Mouse (Mus musculus) hindbrain, embryonic 15.5 days (tissue): ENCODE data around the gene Tmem221. TPM values are rescaled to one million over a fixed set of nuclear protein-coding genes. Genes with fewer than 3 reads are reported as not detected.
A peak's percentile ranks its signal among the peaks of the same experiment; 100 is the strongest.

Experiments used
- ATAC-seq: fragments of 200-750 bp; cut with Nextera tagmentation; 2 replicates; pipeline ENCODE4 v1.8.0; 2017; ENCODE audit warnings: low read depth, moderate number of reproducible peaks, moderate TSS enrichment; ENCODE audit not compliant: low FRiP score
- H3K27ac ChIP-seq: fragments of 300-500 bp; sonication (generic); replicated peaks from 2 replicates; pipeline ENCODE4 v1.5.1; 2015; ENCODE audit warnings: mild to moderate bottlenecking, inconsistent platforms
- H3K27me3 ChIP-seq: fragments of 300-500 bp; sonication (generic); 2 replicates; pipeline ENCODE4 v1.6.1; 2015; ENCODE audit warnings: control low read depth, inconsistent platforms
- H3K36me3 ChIP-seq: fragments of 300-500 bp; sonication (generic); 2 replicates; pipeline ENCODE4 v1.6.1; 2015; ENCODE audit warnings: control low read depth, inconsistent platforms
- H3K4me1 ChIP-seq: fragments of 300-500 bp; sonication (generic); replicated peaks from 2 replicates; pipeline ENCODE4 v1.6.1; 2015; ENCODE audit warnings: control low read depth, inconsistent platforms
- H3K4me2 ChIP-seq: fragments of 300-500 bp; sonication (generic); 2 replicates; pipeline ENCODE4 v1.6.1; 2015; ENCODE audit warnings: moderate library complexity, mild to moderate bottlenecking, inconsistent platforms
- H3K4me3 ChIP-seq: fragments of 300-500 bp; sonication (generic); 2 replicates; pipeline ENCODE4 v1.5.1; 2015; ENCODE audit warnings: mild to moderate bottlenecking, inconsistent platforms
- H3K9ac ChIP-seq: fragments of 300-500 bp; sonication (generic); 2 replicates; pipeline ENCODE4 v1.6.1; 2015; ENCODE audit warnings: inconsistent platforms
- H3K9me3 ChIP-seq: fragments of 300-500 bp; sonication (generic); 2 replicates; pipeline ENCODE4 v1.6.1; 2016; ENCODE audit warnings: control low read depth, inconsistent platforms
- WGBS: fragments of 180-500 bp; shearing (Covaris S2); methylation state at CpG from one replicate; pipeline ENCODE4 v1.1.7; 2015; 5-methylcytosine and 5-hydroxymethylcytosine counted together
- polyA plus RNA-seq: library from polyadenylated mRNA; unstranded; fragments of >200 nt; fragmentation: Nextera tagmentation; extraction: Ambion mirVana; gene quantifications from 2 replicates; pipeline ENCODE4 v1.2.1, GENCODE M21; 2015

The Tmem221 gene
- polyA plus RNA-seq, 1 experiment from 2014 or later, result 0.21 TPM

DNA sequence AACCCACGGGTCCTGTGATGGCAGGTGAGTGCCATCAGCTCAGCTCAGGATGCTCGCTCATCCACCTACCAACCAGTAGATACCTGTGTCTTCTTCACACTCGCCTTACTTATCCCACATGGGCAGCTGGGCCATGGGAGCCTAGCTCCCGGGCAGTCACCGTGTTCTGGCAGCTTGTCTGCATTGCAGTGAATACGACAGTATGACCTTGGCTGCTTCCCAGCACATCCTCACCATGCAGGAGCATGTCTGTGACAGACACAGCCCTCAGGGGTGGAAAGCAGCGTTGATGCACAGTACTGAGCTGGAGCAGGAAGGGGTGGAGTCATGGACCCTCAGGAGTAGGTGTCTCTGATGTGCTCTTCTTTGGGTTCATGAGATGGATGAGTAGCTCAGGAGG, 15.8 kb upstream of the Tmem221 start:
- ATAC-seq, result no peak
- no peaks in the 10 kb centered on the region for H3K36me3 ChIP-seq
- no peak overlapping the region for H3K4me2 ChIP-seq
- H3K4me1 ChIP-seq, result peaks cover 29% of the 10 kb centered on the region
- no peaks in the 10 kb centered on the region for H3K9me3 ChIP-seq
- H3K27ac ChIP-seq, result 0 out of 2 replicates have a peak overlapping the region, but pooled peaks have one; percentile 19
- 64% methylated on average over 7 of the region's 7 CpGs for WGBS
- no peak overlapping the region for H3K9ac ChIP-seq
- H3K27me3 ChIP-seq, result no peaks in the 10 kb centered on the region
- H3K4me3 ChIP-seq, result no peak overlapping the region

DNA sequence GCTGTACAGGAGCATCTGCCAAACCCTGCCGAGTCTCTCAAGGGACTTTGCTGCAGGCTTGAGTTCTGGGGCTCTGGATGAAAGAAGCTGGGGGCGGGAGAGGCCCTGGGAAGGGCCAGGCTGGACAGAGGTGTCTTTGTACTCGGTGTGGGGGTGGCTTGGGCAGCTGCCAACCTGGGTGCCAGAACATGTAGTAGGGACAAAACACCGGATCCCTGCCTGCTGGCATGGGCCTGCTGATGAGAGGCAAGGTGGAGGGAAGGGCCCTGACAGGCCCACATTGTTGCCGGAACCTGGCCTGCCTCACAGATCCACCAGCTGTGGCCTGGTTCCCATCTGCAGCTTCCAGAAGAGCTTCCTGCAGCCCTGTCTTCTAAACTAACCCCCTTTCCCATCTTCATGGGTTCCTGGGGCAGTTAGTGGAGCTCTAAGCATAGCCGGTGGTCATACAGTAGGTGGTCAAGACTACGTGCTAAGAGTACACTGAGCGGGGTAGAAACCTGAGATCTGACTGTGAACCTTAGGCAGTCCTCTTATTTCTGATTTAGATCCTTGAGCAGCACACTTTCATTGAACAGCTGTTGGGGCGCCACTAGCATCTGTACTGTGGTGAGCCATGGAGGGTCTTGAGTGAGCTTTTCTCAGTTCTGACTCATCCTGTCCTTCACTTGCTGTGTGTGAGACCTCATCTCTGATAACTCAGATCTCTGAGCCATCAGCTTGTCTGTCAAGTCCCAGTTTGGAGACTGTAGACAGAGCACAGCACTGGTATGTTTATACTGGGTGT, 14.4 kb upstream of the Tmem221 start:
- WGBS, result 62% methylated on average over 9 of the region's 9 CpGs
- Histone ChIP-seq H3K36me3 (no peaks in the 10 kb centered on the region), H3K4me2 (peak overlapping the region; percentile 90), H3K9me3 (no peaks in the 10 kb centered on the region), H3K9ac (no peak overlapping the region), H3K4me1 (peaks cover 40% of the 10 kb centered on the region), H3K27me3 (no peaks in the 10 kb centered on the region), H3K4me3 (no peak overlapping the region), H3K27ac (peak overlapping the region; percentile 70)
- ATAC-seq, result no peak

DNA sequence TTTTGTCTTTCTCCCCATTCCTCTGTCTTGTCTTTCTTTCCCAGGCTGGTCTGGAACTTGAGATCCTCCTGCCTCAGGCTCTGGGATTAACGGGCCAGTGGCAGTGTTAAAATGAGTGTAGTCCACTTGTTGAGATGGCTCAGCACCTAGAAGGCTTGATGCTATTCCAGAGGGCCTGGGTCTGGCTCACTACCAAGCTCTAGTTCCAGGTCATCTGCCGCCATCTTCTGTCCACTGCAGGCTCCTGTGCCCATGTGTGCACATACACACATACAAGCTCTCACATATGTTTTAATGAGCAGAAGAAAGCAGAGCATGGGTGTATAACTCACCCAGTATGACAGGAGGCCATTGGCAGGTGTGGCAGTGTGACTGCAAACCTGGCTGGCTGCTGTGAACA, 13.4 kb upstream of the Tmem221 start:
- Histone ChIP-seq H3K4me1 (peaks cover 40% of the 10 kb centered on the region), H3K4me2 (peak overlapping the region; percentile 90), H3K4me3 (peak overlapping the region; percentile 4; the same call in 1 of the 2 replicates), H3K9ac (no peak overlapping the region), H3K9me3 (no peaks in the 10 kb centered on the region), H3K27ac (peak overlapping the region; percentile 70), H3K36me3 (no peaks in the 10 kb centered on the region), H3K27me3 (no peaks in the 10 kb centered on the region)
- WGBS, result 82% methylated on average over 2 of the region's 2 CpGs
- no peak for ATAC-seq

DNA sequence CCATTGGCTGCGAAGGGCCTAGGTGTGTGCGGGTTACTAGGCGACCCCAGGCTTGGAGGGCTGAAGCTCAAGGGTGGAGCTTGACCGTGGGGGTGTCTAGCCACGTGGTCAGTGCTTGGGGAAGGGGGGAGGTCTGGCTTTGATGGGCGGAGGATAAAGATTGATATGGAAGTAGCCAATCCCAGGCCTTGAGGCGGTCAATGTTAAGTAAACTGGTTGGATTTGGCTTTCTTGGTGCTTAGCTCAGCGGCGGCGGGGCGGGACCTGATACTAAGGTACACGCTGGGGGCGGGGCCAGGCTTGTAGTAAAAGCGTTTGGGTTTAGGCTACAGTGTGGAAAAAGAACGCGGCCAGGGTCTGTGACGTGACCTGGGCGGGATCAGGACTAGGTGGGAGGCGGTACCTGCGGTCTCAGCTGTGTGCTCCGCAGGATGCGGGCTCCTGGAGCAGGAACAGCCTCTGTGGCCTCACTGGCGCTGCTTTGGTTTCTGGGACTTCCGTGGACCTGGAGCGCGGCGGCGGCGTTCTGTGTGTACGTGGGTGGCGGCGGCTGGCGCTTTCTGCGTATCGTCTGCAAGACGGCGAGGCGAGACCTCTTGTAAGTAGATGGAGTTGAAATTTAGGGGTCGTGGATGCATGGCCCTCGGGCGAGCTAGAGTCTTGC, 11.8 kb upstream of the Tmem221 start:
- H3K9ac ChIP-seq, result peak overlapping the region; percentile 63
- H3K4me1 ChIP-seq, result peaks cover 40% of the 10 kb centered on the region
- H3K27ac ChIP-seq, result peak overlapping the region; percentile 90
- ATAC-seq, result peak; percentile 93
- no peaks in the 10 kb centered on the region for H3K36me3 ChIP-seq
- H3K4me2 ChIP-seq, result peak overlapping the region; percentile 90
- no peaks in the 10 kb centered on the region for H3K9me3 ChIP-seq
- peak overlapping the region; percentile 75 for H3K4me3 ChIP-seq
- no peaks in the 10 kb centered on the region for H3K27me3 ChIP-seq
- WGBS, result 1% methylated on average over 41 of the region's 41 CpGs

DNA sequence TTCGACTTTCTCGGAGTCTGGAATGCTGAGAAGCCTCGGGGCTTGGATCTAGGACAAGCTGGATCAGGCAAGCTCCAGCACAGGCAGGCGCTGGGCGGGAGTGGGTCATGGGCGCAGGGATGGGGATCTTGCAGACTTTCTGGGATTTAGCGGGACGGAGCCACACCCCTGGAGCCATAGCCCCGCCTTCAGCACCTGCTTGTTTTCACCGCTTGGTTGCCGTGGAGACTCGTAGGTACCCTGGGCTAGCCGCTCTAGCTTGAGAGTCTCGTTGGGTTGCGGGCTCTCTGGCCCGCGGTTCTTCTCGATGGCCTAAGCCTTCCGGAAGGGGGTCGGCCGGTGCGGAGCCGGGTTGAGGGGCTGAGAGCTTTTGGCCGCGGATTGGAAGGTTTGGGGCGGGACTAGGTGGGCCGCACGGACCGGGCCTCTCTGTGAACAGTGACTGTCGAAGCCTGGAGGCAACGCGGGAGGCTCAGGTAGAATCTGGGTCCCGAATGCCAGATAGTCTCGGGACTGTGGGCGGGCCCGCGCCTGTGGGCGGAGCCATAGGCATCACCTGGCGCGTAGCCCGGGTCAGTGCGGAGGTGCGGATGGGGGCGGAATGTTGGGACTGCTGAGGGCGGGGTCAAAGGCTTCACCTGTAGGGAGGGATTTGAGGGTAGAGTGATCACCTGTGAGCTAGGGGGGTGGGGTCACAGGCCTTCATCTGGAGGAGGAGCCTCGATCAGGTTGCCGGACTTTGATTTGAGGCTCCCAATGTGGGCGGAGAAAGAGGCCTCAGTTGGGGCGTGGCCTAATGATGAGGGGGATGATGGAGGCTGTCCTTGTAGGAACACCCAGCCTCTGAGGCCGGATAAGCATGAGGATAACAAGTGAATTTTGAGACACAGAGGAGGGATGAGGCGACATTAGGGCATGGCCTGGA, 11.0 kb upstream of the Tmem221 start:
- peak; percentile 84 for ATAC-seq
- Histone ChIP-seq H3K4me3 (peak overlapping the region; percentile 75), H3K9ac (peak overlapping the region; percentile 60), H3K27me3 (no peaks in the 10 kb centered on the region), H3K9me3 (no peaks in the 10 kb centered on the region), H3K4me2 (peak overlapping the region; percentile 90), H3K36me3 (no peaks in the 10 kb centered on the region), H3K27ac (peak overlapping the region; percentile 90), H3K4me1 (peaks cover 40% of the 10 kb centered on the region)
- WGBS, result under 1% methylated on average over 51 of the region's 51 CpGs

DNA sequence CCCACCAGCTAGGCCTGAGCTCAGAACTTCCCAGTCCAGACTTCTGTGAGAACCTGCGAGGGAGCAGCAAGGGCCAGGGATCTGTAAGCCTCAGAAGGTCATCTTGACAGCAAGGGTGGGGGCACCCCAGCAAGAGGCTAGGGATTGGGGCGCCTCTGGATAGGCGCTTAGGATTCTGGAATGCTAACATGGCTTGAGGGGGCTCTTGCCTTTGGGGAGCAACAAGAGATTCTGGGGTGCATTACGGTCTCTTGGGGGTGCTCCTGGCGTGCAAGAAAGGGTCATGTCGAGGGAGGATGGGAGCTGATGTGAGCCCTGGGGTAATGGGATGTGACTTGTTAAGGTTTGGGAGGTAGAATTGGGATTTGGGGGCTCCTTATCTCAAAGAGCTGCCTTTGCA, 10.3 kb upstream of the Tmem221 start:
- H3K27me3 ChIP-seq, result no peaks in the 10 kb centered on the region
- H3K9me3 ChIP-seq, result no peaks in the 10 kb centered on the region; the same call in 1 of the 2 replicates
- WGBS, result 21% methylated on average over 6 of the region's 6 CpGs
- H3K9ac ChIP-seq, result peak overlapping the region; percentile 60
- peaks cover 40% of the 10 kb centered on the region for H3K4me1 ChIP-seq
- H3K36me3 ChIP-seq, result no peaks in the 10 kb centered on the region
- ATAC-seq, result no peak
- peak overlapping the region; percentile 75 for H3K4me3 ChIP-seq
- peak overlapping the region; percentile 90 for H3K4me2 ChIP-seq
- peak overlapping the region; percentile 90 for H3K27ac ChIP-seq

DNA sequence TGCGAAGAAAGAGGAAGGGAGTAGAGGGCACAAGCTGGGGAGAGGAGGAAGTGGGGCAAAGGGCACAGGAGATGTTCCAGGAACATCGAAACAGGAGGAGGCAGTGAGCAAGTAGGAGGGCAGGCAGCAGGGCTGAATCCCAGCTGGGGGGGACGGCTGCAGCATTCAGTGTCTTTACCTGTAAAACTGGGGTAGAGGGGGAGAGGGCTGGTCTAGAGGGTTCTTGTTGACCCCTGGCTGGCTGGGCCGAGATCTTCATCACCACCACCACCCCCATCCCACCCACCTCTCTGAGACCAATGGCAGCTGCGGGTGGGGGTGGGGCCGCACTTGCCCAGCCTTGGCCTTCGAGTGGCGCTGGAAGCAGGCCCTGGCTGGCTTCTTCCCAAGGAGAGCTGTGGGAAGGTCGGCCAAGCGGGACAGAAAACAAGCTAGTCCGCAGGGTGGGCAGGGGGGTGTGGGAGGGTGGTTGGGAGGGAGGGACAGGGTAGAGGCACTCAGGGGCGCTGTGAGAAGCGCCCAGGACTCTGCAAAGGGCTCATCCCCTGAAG, 9.8 kb upstream of the Tmem221 start, which contains the start of gene Slc27a1:
Gene Slc27a1 (plus strand): TSS at position 496 of the 551 bp plus-strand sequence.
- WGBS, result 10% methylated on average over 13 of the region's 13 CpGs

DNA sequence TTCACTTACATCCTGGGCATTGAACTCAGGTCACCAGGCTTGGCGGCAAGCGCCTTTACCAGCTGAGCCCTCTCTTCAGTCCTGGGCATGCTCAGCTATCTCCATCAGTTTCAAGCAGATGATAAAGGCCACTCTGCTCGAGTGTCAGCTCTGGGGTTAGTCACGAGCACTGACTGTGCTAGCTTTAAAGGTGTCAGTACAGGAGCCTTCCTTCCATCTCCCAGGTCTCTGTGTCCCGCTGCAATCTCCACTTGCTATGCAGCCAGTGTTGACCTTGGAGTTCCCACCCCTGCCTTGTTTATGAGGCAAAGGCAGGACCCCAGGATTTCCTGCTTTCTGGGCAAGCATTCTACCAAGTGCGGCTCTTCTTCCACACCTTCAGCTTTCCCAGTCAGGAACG, 8.9 kb upstream of the Tmem221 start:
- Histone ChIP-seq H3K9me3 (no peaks in the 10 kb centered on the region; the same call in 1 of the 2 replicates), H3K27me3 (peaks cover 12% of the 10 kb centered on the region), H3K27ac (no peak overlapping the region), H3K4me3 (no peak overlapping the region), H3K4me2 (no peak overlapping the region), H3K36me3 (no peaks in the 10 kb centered on the region), H3K4me1 (peaks cover 38% of the 10 kb centered on the region), H3K9ac (no peak overlapping the region)
- WGBS, result 80% methylated on average over 7 of the region's 7 CpGs
- no peak for ATAC-seq

More for the DNA sequence above, 9.8 kb upstream of the Tmem221 start, which contains the start of gene Slc27a1:
- H3K4me3 ChIP-seq, result peak within 1 kb of the TSS; percentile 75
- ATAC-seq, result no peak
- no peaks in the 10 kb centered on the region for H3K36me3 ChIP-seq
- H3K9ac ChIP-seq, result peak within 1 kb of the TSS; percentile 60
- peak within 1 kb of the TSS; percentile 90 for H3K4me2 ChIP-seq
- H3K4me1 ChIP-seq, result peaks cover 40% of the 10 kb centered on the region
- 0 out of 2 replicates have a peak, but pooled peaks cover 3% of the 10 kb centered on the region for H3K27me3 ChIP-seq
- H3K9me3 ChIP-seq, result no peaks in the 10 kb centered on the region; the same call in 1 of the 2 replicates
- peak within 1 kb of the TSS; percentile 90 for H3K27ac ChIP-seq

DNA sequence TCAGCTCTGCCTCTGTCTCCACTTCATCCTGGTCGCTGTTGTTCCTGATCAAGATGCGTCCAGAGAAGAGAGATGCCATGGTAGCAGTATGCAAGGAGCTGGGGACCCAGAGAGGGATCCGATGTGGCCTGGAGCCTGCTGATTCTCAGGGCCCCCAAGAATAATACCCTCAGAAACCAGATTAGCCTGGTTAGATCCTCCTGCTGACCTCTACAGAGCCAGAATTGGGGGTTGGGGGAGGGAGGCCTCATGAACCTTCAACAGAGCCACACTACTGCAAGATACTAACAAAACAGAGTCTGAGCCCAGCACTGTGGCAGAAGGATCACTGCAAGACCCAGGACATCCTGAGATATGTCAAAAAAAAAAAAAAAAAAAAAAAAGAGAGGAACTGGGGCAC, 7.8 kb upstream of the Tmem221 start, which contains the start of gene Nxnl1:
Gene Nxnl1 (minus strand): TSS at position 101 of the 400 bp plus-strand sequence.
- Histone ChIP-seq H3K9ac (no peak within 1 kb of the TSS), H3K36me3 (no peaks in the 10 kb centered on the region), H3K27ac (no peak within 1 kb of the TSS), H3K27me3 (peaks cover 22% of the 10 kb centered on the region), H3K4me1 (peaks cover 30% of the 10 kb centered on the region), H3K4me2 (no peak within 1 kb of the TSS), H3K4me3 (no peak within 1 kb of the TSS), H3K9me3 (no peaks in the 10 kb centered on the region; the same call in 1 of the 2 replicates)
- 69% methylated on average over 3 of the region's 3 CpGs for WGBS
- ATAC-seq, result no peak

DNA sequence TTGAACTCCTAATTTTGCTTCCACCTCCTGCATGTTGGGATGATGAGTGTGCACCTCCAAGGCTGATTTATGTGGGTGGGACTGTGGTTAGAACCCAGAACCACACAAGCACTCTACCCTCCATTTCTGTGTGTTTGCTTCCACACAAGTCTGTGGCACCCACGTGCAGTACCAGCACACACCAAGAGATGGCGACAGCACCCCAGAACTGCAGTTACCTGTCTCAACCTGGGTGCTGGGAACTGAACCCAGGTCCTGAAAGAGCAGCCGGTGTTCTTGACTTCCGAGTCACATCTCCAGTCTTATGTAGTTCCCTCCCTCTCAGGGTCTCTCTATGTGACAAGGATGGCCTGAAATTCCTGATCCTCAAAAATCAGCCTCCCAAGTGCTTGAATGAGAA, 5.3 kb upstream of the Tmem221 start:
- H3K4me3 ChIP-seq, result no peak overlapping the region
- H3K27ac ChIP-seq, result no peak overlapping the region
- H3K4me1 ChIP-seq, result peaks cover 20% of the 10 kb centered on the region
- ATAC-seq, result no peak
- H3K36me3 ChIP-seq, result no peaks in the 10 kb centered on the region
- H3K9ac ChIP-seq, result no peak overlapping the region
- no peak overlapping the region for H3K4me2 ChIP-seq
- peaks cover 48% of the 10 kb centered on the region for H3K27me3 ChIP-seq
- no peaks in the 10 kb centered on the region; the same call in 1 of the 2 replicates for H3K9me3 ChIP-seq
- 91% methylated on average over 4 of the region's 4 CpGs for WGBS

DNA sequence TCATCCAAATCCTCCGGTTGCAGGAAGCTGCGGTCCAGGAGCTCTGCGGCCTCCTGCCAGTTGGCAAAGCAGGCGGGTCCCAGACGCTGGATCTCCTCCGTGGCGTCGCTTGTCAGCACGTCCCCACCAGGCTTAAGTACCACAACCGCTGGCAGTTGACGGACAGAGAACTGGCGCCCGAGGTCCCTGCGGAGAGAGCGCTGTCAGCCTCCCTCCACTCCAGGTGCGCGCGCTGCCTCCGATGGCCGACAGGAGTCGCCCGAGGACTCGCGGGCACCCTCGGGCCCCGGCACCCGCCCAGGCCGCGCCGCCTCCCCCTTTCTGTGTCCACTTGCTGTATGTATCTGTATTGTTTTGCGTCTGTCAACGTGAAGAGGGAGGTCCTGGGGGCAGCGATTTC, 4.1 kb upstream of the Tmem221 start:
- no peak for ATAC-seq
- under 1% methylated on average over 33 of the region's 33 CpGs for WGBS
- Histone ChIP-seq H3K4me2 (peak overlapping the region; percentile 54), H3K9ac (peak overlapping the region; percentile 40), H3K4me1 (peaks cover 20% of the 10 kb centered on the region), H3K27me3 (peaks cover 60% of the 10 kb centered on the region), H3K9me3 (no peaks in the 10 kb centered on the region; the same call in 1 of the 2 replicates), H3K36me3 (no peaks in the 10 kb centered on the region), H3K4me3 (peak overlapping the region; percentile 30), H3K27ac (no peak overlapping the region)
